Mouse (Mus musculus): ENCODE results near the gene Camkk1.

Gene Camkk1

GRCm38 (mm10) chr11:73018471-73019146 lies at the start of gene Camkk1:
Camkk1 (plus strand) TSS chr11:73019008.
- peak; percentile 84 to 94 for DNase-seq (ENCODE audit: low spot score in 2 of 2)

- no peak for DNase-seq (ENCODE audit: low spot score in 2 of 2)
Measured at GRCm38 (mm10) chr11:72974995-72975503, 43.8 kb upstream of the Camkk1 start.

GRCm38 (mm10) chr11:72982516-72982915 lies 36.3 kb upstream of the Camkk1 start:
- no peak for DNase-seq (ENCODE audit: low spot score in 2 of 2)

GRCm38 (mm10) chr11:72983283-72983682 lies 35.5 kb upstream of the Camkk1 start:
- no peak for DNase-seq (ENCODE audit: low spot score in 2 of 2)

- no peak for DNase-seq (ENCODE audit: low spot score in 2 of 2)
Measured at GRCm38 (mm10) chr11:72986745-72987144, 32.1 kb upstream of the Camkk1 start.

- DNase-seq (ENCODE audit: low spot score in 2 of 2): no peak
Measured at GRCm38 (mm10) chr11:72987234-72987633, 31.6 kb upstream of the Camkk1 start.

- no peak for DNase-seq (ENCODE audit: low spot score in 2 of 2)
Measured at GRCm38 (mm10) chr11:72987807-72988206, 31.0 kb upstream of the Camkk1 start.

- no peak for DNase-seq (ENCODE audit: low spot score in 2 of 2)
Measured at GRCm38 (mm10) chr11:72989044-72989443, 29.8 kb upstream of the Camkk1 start.

GRCm38 (mm10) chr11:72990688-72991087 lies 28.1 kb upstream of the Camkk1 start:
- no peak for DNase-seq (ENCODE audit: low spot score in 2 of 2)

GRCm38 (mm10) chr11:72991961-72992360 lies 26.8 kb upstream of the Camkk1 start:
- no peak for DNase-seq (ENCODE audit: low spot score in 2 of 2)

- DNase-seq (ENCODE audit: low spot score in 2 of 2): no peak
Measured at GRCm38 (mm10) chr11:72996346-72996745, 22.5 kb upstream of the Camkk1 start.

GRCm38 (mm10) chr11:72996781-72997180 lies 22.0 kb upstream of the Camkk1 start:
- DNase-seq (ENCODE audit: low spot score in 2 of 2): no peak

- DNase-seq (ENCODE audit: low spot score in 2 of 2): no peak
Measured at GRCm38 (mm10) chr11:72997529-72998326, 21.1 kb upstream of the Camkk1 start.

- no peak for DNase-seq (ENCODE audit: low spot score in 2 of 2)
Measured at GRCm38 (mm10) chr11:72998771-72999170, 20.0 kb upstream of the Camkk1 start, which contains the start of gene P2rx1. P2rx1 (plus strand) TSS chr11:72999103.

- DNase-seq (ENCODE audit: low spot score in 2 of 2): peak in 1 of 2 experiments; percentile 73
Measured at GRCm38 (mm10) chr11:73001029-73001428, 17.8 kb upstream of the Camkk1 start.

- DNase-seq (ENCODE audit: low spot score in 2 of 2): peak in 1 of 2 experiments; percentile 56
Measured at GRCm38 (mm10) chr11:73006377-73006776, 12.4 kb upstream of the Camkk1 start.

- DNase-seq (ENCODE audit: low spot score in 2 of 2): no peak
Measured at GRCm38 (mm10) chr11:73007113-73007512, 11.7 kb upstream of the Camkk1 start.

- DNase-seq (ENCODE audit: low spot score in 2 of 2): no peak
Measured at GRCm38 (mm10) chr11:73007698-73008481, 10.9 kb upstream of the Camkk1 start.

- DNase-seq (ENCODE audit: low spot score in 2 of 2): no peak
Measured at GRCm38 (mm10) chr11:73008826-73009225, 10.0 kb upstream of the Camkk1 start.

- DNase-seq (ENCODE audit: low spot score in 2 of 2): no peak
Measured at GRCm38 (mm10) chr11:73009531-73010274, 9.1 kb upstream of the Camkk1 start.

GRCm38 (mm10) chr11:73013981-73014380 lies 4.8 kb upstream of the Camkk1 start:
- no peak for DNase-seq (ENCODE audit: low spot score in 2 of 2)
